Mouse (Mus musculus) neural tube, embryonic 13.5 days (tissue): ENCODE data around the gene Gm49416. TPM values are rescaled to one million over a fixed set of nuclear protein-coding genes. Genes with fewer than 3 reads are reported as not detected.

Source experiments
- ATAC-seq: fragments of 200-750 bp; cut with Nextera tagmentation; 2 replicates; pipeline ENCODE4 v1.8.0; 2017; ENCODE audit warnings: low read depth, mild to moderate bottlenecking, moderate TSS enrichment, moderate library complexity
- H3K27ac ChIP-seq: fragments of 300-500 bp; sonication (generic); replicated peaks from 2 replicates; pipeline ENCODE4 v1.5.1; 2015; ENCODE audit warnings: moderate library complexity, mild to moderate bottlenecking, inconsistent platforms
- H3K27me3 ChIP-seq: fragments of 300-500 bp; sonication (generic); 2 replicates; pipeline ENCODE4 v1.6.1; 2015; ENCODE audit warnings: mild to moderate bottlenecking, inconsistent platforms
- H3K36me3 ChIP-seq: fragments of 300-500 bp; sonication (generic); 2 replicates; pipeline ENCODE4 v1.6.1; 2015; ENCODE audit warnings: mild to moderate bottlenecking, inconsistent platforms
- H3K4me1 ChIP-seq: fragments of 300-500 bp; sonication (generic); replicated peaks from 2 replicates; pipeline ENCODE4 v1.6.1; 2015; ENCODE audit warnings: inconsistent platforms
- H3K4me2 ChIP-seq: fragments of 300-500 bp; sonication (generic); 2 replicates; pipeline ENCODE4 v1.6.1; 2015; ENCODE audit warnings: inconsistent platforms, mild to moderate bottlenecking, moderate library complexity
- H3K4me3 ChIP-seq: fragments of 300-500 bp; sonication (generic); 2 replicates; pipeline ENCODE4 v1.5.1; 2015; ENCODE audit warnings: mild to moderate bottlenecking, inconsistent platforms
- H3K9ac ChIP-seq: fragments of 300-500 bp; sonication (generic); 2 replicates; pipeline ENCODE4 v1.6.1; 2015; ENCODE audit warnings: moderate library complexity, mild to moderate bottlenecking, inconsistent platforms
- H3K9me3 ChIP-seq: fragments of 300-500 bp; sonication (generic); 2 replicates; pipeline ENCODE4 v1.6.1; 2016; ENCODE audit warnings: inconsistent platforms
- WGBS: fragments of 180-500 bp; shearing (Covaris S2); methylation state at CpG from one replicate; pipeline ENCODE4 v1.1.7; 2015; 5-methylcytosine and 5-hydroxymethylcytosine counted together
- polyA plus RNA-seq: library from polyadenylated mRNA; unstranded; fragments of >200 nt; fragmentation: Nextera tagmentation; extraction: Ambion mirVana; gene quantifications from 2 replicates; pipeline ENCODE4 v1.2.1, GENCODE M21; 2015

The Gm49416 gene
- 0.27 TPM in 1 of 2 replicates, not detected in the other for polyA plus RNA-seq

DNA sequence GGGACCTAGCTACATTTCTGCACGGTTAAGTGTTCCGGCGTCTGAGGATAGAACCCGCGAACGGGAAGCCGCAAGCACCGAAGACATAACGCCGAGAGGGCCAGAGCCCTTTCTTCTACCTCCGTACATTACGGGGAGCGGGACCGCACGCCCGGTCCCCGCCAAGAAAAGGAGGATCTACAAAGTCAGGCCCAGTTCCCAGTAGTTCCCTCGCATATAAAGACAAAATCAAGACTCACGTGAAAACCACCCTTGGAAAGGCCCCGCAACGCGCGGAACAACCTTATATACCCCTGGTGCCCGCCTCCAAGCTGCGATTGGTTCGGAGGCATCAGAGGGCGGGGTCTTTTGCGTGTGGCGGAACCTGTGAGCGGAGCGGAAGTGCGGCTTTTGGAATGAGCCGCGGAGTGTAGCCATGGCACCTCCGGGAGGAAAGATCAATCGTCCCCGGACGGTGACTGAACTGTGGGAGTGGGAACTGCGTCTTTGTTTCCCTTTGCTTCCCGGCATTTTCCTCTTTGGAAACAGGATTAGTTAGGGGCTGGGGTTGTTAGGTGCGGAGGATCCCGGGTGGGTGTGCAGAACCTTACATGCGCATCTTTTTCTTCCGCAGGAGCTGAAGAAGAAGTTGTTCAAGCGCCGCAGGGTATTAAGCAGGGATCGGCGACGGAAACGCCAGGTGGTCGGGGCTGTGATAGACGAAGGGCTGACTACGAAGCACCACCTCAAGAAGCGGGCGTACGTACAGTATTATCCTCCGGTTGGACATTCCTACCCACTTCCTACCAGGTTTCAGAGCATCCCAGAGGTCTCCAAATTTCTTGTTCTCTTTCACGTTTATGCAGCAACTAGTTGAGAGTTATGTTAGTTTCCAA is at the start of gene Gm49416, which contains the start of gene 1810009A15Rik:
TSS of gene Gm49416 (plus strand) at position 416 of the 875 bp plus-strand sequence.
TSS of gene 1810009A15Rik (plus strand) at position 343 of the 875 bp plus-strand sequence.
- peak; percentile 95 for ATAC-seq
- peak within 1 kb of the TSS; percentile 85 for H3K9ac ChIP-seq
- H3K4me2 ChIP-seq: peak within 1 kb of the TSS; percentile 80
- peaks cover 31% of the 10 kb centered on the region for H3K4me1 ChIP-seq
- peak within 1 kb of the TSS; percentile 91 for H3K27ac ChIP-seq
- peaks cover 14% of the 10 kb centered on the region for H3K36me3 ChIP-seq
- H3K4me3 ChIP-seq: peak within 1 kb of the TSS; percentile 60
- no peaks in the 10 kb centered on the region for H3K9me3 ChIP-seq
- under 1% methylated on average over 58 of the region's 58 CpGs for WGBS
- no peaks in the 10 kb centered on the region for H3K27me3 ChIP-seq

DNA sequence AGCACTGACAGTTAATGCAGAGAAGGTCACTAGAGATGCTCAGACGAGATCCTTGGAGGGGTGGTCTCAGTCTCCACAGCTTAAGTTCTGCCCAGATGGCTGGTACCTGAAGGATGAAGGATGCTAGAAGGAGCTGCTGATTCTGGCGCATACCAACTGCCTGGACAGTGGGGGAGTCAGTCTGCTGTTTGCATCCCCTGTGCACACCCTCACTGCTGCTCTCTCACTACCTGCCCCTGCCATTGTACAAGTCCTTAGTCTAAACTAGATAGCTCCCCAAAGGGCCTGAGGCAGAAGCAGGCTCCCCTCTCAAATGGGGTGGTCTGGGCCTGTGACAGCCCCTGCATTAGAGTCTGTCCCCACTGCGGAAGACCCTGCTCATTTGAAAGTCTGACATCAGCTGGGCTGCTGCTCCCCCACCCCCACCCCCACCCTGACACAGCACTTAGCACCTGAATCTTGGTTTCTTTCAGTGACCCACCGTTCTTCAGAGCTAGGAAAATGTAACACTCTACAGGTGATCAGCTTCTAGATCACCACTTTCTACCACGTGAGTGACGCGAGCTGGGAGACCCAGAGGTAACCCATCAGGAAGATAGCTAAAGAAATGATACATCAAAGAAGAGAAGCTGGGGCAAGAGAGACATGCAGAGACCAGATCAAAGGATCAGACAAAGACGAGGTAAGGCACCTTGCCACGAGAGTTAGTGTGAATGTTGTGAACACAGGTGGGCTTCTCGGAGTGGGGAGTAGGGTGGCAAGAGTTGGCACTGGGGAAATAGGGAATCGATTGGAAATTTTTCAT is 49.4 kb upstream of the Gm49416 start, which contains the start of gene Gng3:
TSS of gene Gng3 (minus strand) at position 92 of the 805 bp plus-strand sequence.
- Histone ChIP-seq H3K4me2 (peak within 1 kb of the TSS; percentile 77), H3K36me3 (peaks cover 40% of the 10 kb centered on the region), H3K9ac (peak within 1 kb of the TSS; percentile 93), H3K9me3 (no peaks in the 10 kb centered on the region), H3K4me1 (peaks cover 51% of the 10 kb centered on the region), H3K27me3 (no peaks in the 10 kb centered on the region), H3K27ac (peak within 1 kb of the TSS; percentile 99), H3K4me3 (peak within 1 kb of the TSS; percentile 70)
- peak; percentile 90 for ATAC-seq
- 37% methylated on average over 11 of the region's 11 CpGs for WGBS

- ATAC-seq: no peak
- 13% methylated on average over 29 of the region's 29 CpGs for WGBS
- no peaks in the 10 kb centered on the region for H3K9me3 ChIP-seq
Observed at GRCm38 (mm10) chr19:8839908-8840791, 48.6 kb upstream of the Gm49416 start.

GRCm38 (mm10) chr19:8841012-8841411 is 47.7 kb upstream of the Gm49416 start:
- Histone ChIP-seq H3K9me3 (no peaks in the 10 kb centered on the region), H3K27ac (peak overlapping the region; percentile 99; the same call in 1 of the 2 replicates), H3K4me1 (peaks cover 51% of the 10 kb centered on the region), H3K4me2 (peak overlapping the region; percentile 77), H3K9ac (peak overlapping the region; percentile 93), H3K36me3 (peaks cover 36% of the 10 kb centered on the region), H3K27me3 (no peaks in the 10 kb centered on the region), H3K4me3 (peak overlapping the region; percentile 70)
- no peak for ATAC-seq
- 91% methylated on average over 7 of the region's 7 CpGs for WGBS

More at GRCm38 (mm10) chr19:8839908-8840791, 48.6 kb upstream of the Gm49416 start:
- Histone ChIP-seq H3K4me1 (peaks cover 51% of the 10 kb centered on the region), H3K9ac (peak overlapping the region; percentile 93), H3K4me2 (peak overlapping the region; percentile 77), H3K27ac (peak overlapping the region; percentile 99), H3K27me3 (no peaks in the 10 kb centered on the region), H3K4me3 (peak overlapping the region; percentile 70), H3K36me3 (peaks cover 35% of the 10 kb centered on the region)

DNA sequence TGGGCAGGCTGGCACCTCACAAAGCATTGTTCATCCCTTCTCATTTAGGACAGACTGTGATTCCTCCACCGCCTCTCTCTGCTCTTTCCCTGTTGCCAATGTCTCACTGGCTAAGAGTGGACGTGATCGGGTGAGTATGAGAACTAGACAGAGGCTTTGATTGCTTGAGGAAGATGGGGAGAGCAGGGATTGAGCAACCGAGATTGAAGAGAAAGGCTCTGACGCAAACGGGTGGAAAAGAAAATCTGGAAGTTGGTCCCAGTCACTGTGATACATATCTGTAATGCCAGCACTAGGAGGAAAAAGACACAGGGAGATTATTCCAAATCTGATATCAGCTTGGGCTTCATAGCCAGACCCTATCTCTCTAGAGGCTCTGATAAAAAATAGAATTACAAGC is 45.8 kb upstream of the Gm49416 start:
- Histone ChIP-seq H3K36me3 (peaks cover 52% of the 10 kb centered on the region), H3K9ac (no peak overlapping the region)
- WGBS: 89% methylated on average over 6 of the region's 6 CpGs

DNA sequence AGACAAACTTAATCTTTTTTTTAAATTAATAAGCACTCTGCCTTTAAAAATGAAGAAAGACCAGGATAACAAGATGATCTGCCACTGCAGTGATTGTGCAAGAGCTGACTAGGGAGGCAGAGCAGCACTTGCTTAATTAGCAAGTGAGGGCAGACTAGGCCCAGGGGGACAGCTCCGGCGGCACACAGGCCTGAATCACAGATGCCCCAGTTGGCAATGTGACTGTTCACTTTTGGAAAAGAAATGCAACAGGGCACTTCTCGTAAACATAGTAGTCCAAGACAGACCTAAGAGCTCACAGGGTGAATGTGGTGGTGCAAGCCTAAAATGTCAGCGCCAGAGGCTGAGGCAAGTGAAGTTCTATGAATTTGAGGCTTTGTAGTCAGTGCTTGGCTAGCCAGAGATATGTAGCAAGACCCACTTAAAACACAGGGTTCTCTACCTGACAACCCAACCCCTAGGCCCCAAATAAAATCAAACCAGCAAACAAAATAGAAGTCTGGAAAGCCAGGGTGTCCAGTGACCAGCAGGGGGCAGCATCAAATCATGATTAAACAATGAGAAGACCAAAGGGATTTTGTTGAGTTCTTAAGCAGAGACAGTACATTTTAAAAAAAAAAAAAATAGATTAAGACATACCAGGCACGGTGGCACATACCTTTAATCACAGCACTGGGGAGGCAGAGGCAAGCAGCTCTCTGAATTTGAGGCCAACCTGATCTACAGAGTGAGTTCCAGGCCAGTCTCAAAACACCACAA is 44.2 kb upstream of the Gm49416 start:
- peaks cover 66% of the 10 kb centered on the region for H3K36me3 ChIP-seq
- H3K9ac ChIP-seq: no peak overlapping the region
- 61% methylated on average over 5 of the region's 5 CpGs for WGBS
- no peaks in the 10 kb centered on the region for H3K27me3 ChIP-seq
- no peak overlapping the region for H3K4me2 ChIP-seq
- no peaks in the 10 kb centered on the region for H3K9me3 ChIP-seq
- ATAC-seq: no peak
- H3K4me1 ChIP-seq: peaks cover 25% of the 10 kb centered on the region
- no peak overlapping the region for H3K27ac ChIP-seq
- H3K4me3 ChIP-seq: no peak overlapping the region

More for the DNA sequence above, 45.8 kb upstream of the Gm49416 start:
- no peak overlapping the region for H3K27ac ChIP-seq
- H3K4me2 ChIP-seq: no peak overlapping the region
- no peaks in the 10 kb centered on the region for H3K27me3 ChIP-seq
- H3K4me3 ChIP-seq: no peak overlapping the region
- H3K4me1 ChIP-seq: peaks cover 38% of the 10 kb centered on the region
- ATAC-seq: no peak
- no peaks in the 10 kb centered on the region for H3K9me3 ChIP-seq

GRCm38 (mm10) chr19:8848356-8848755 is 40.4 kb upstream of the Gm49416 start:
- no peaks in the 10 kb centered on the region for H3K27me3 ChIP-seq
- no peak overlapping the region for H3K4me2 ChIP-seq
- 86% methylated on average over 5 of the region's 5 CpGs for WGBS
- H3K9ac ChIP-seq: 0 out of 2 replicates have a peak overlapping the region, but pooled peaks have one; percentile 0
- ATAC-seq: no peak
- H3K4me1 ChIP-seq: no peaks in the 10 kb centered on the region
- H3K4me3 ChIP-seq: no peak overlapping the region
- H3K9me3 ChIP-seq: no peaks in the 10 kb centered on the region
- H3K36me3 ChIP-seq: peaks cover 53% of the 10 kb centered on the region
- no peak overlapping the region for H3K27ac ChIP-seq

DNA sequence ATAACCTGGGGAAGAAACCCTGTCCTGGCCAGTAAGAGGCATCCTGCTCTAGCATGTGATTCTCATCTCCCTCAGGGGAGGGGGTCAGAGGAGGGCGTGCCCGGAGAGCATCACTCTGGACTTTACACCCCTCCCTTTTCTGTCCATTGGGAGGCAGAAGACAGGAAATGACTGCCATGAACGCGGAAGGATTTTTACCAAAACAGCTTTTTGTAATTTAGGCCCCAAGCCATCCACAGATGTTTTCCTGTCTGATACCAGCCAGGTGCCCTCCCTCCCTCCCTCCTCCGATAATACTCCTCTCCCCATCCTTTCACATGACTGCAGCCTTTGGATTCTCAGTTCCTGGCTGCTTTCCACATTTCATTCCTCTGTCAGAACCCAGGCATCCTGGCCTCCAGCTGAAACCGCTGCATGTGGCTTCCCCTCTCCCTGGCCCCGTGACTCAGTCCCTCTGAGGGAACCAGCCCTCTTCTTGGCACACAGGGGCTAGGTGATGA is 38.3 kb upstream of the Gm49416 start, which contains the start of gene Lrrn4cl:
TSS of gene Lrrn4cl (plus strand) at position 367 of the 500 bp plus-strand sequence.
- H3K4me2 ChIP-seq: no peak within 1 kb of the TSS
- ATAC-seq: no peak
- peaks cover 40% of the 10 kb centered on the region for H3K36me3 ChIP-seq
- no peak within 1 kb of the TSS for H3K27ac ChIP-seq
- no peak within 1 kb of the TSS for H3K4me3 ChIP-seq
- H3K9me3 ChIP-seq: no peaks in the 10 kb centered on the region
- 0 out of 2 replicates have a peak within 1 kb of the TSS, but pooled peaks have one; percentile 43 for H3K9ac ChIP-seq
- 38% methylated on average over 7 of the region's 7 CpGs for WGBS
- H3K4me1 ChIP-seq: no peaks in the 10 kb centered on the region
- H3K27me3 ChIP-seq: no peaks in the 10 kb centered on the region

- Histone ChIP-seq H3K4me1 (no peaks in the 10 kb centered on the region), H3K9me3 (no peaks in the 10 kb centered on the region), H3K27me3 (no peaks in the 10 kb centered on the region; the same call in 1 of the 2 replicates), H3K36me3 (peaks cover 28% of the 10 kb centered on the region), H3K9ac (no peak overlapping the region), H3K4me2 (no peak overlapping the region), H3K27ac (no peak overlapping the region), H3K4me3 (no peak overlapping the region)
- 52% methylated on average over 7 of the region's 7 CpGs for WGBS
- ATAC-seq: no peak
Observed at GRCm38 (mm10) chr19:8851639-8852038, 37.1 kb upstream of the Gm49416 start.

- Histone ChIP-seq H3K4me2 (no peak overlapping the region), H3K9ac (no peak overlapping the region), H3K36me3 (peaks cover 20% of the 10 kb centered on the region), H3K4me1 (no peaks in the 10 kb centered on the region), H3K4me3 (no peak overlapping the region), H3K27ac (no peak overlapping the region), H3K27me3 (no peaks in the 10 kb centered on the region; the same call in 1 of the 2 replicates), H3K9me3 (no peaks in the 10 kb centered on the region)
- WGBS: 57% methylated on average over 10 of the region's 10 CpGs
- no peak for ATAC-seq
Observed at GRCm38 (mm10) chr19:8852236-8852928, 36.3 kb upstream of the Gm49416 start.
